Mouse (Mus musculus) colon, adult 2 months (tissue): ENCODE results near the gene Wdr43. TPM values are rescaled to one million over a fixed set of nuclear protein-coding genes. Genes with fewer than 3 reads are reported as not detected.

Source experiments
- polyA plus RNA-seq: library from polyadenylated mRNA; depleted of rRNA; stranded (reverse); fragments of >200 nt; gene quantifications from 2 replicates; pipeline ENCODE4 v1.2.3, GENCODE M21; 2012; rRNA removed

Gene Wdr43
- polyA plus RNA-seq = 3.9 and 6.0 TPM in 2 replicates

GRCm38 (mm10) chr17:71615638-71616318 is at the start of gene Wdr43:
Wdr43 (plus strand) TSS chr17:71615895.

DNA sequence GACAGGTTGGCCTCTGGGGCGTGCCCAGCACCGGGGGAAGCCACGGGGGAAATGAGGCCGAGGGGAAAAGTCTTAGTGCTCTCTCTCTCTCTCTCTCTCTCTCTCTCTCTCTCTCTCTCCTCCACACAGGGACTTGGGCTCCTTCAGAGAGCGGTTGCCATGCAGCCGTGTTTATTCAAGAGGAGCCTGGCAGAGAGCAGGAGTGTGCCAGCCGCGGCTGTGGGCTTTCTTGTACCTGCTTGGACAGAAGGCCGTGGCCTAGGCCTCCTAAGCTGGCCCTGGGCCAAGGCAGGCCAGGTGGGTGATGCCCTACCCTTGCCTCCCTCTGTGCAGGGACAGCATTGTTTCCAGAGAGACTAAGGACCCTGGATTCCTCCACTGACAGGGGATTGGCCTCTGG is 57.4 kb downstream of the Wdr43 start, which contains the start of gene Togaram2:
Gene Togaram2, plus strand, starts transcription at position 170 of the 400 bp plus-strand sequence.

Other genes starting within 250 kb of the Wdr43 start
- 0.17 and 0.42 TPM in 2 replicates for gene Gm4707, start 156.0 kb upstream of the Wdr43 start, polyA plus RNA-seq
- 3.0 and 3.1 TPM in 2 replicates for gene Smchd1, start 140.6 kb upstream of the Wdr43 start, polyA plus RNA-seq
- 0.07 and 0.31 TPM in 2 replicates for gene Ndc80, start 89.0 kb upstream of the Wdr43 start, polyA plus RNA-seq
- gene Spdya, start 63.8 kb upstream of the Wdr43 start, polyA plus RNA-seq = not detected in 2 replicates
- gene Togaram2, start 57.4 kb downstream of the Wdr43 start, polyA plus RNA-seq = 0.24 and 0.36 TPM in 2 replicates
- not detected in 2 replicates for gene Pcare, start 137.0 kb downstream of the Wdr43 start, polyA plus RNA-seq
- 2.7 and 2.8 TPM in 2 replicates for gene Clip4, start 152.6 kb downstream of the Wdr43 start, polyA plus RNA-seq